Mouse (Mus musculus) CH12.LX (cell line): ENCODE measurements around the gene Mthfd2. TPM values are rescaled to one million over a fixed set of nuclear protein-coding genes. Genes with fewer than 3 reads are reported as not detected.

Source experiments
- DNase-seq: peaks from one replicate; pipeline ENCODE4 v3.0.0-alpha.2; 2013; ENCODE audit errors: extremely low read depth
- H3K27ac ChIP-seq: 2 replicates; pipeline ENCODE4 v1.5.1; 2012; ENCODE audit warnings: low read depth, mild to moderate bottlenecking, control low read depth, moderate library complexity; ENCODE audit not compliant: insufficient read depth
- H3K27me3 ChIP-seq: replicated peaks from 2 replicates; pipeline ENCODE3; 2012; ENCODE audit warnings: inconsistent platforms
- H3K36me3 ChIP-seq, 2 experiments: replicated peaks in 1 of 2; 2 replicates each; pipeline versions ENCODE3 to v1.6.1; 2012; ENCODE audit warnings: inconsistent platforms in 1 of 2, low read length in 1 of 2, mild to moderate bottlenecking in 1 of 2, mixed read lengths in 1 of 2, moderate library complexity in 1 of 2; ENCODE audit not compliant: control insufficient read depth in 1 of 2, insufficient read depth in 1 of 2
- H3K4me1 ChIP-seq, 2 experiments: 2 replicates each; pipeline ENCODE4 v1.6.1; 2012; ENCODE audit warnings: inconsistent platforms in 1 of 2, moderate library complexity in 1 of 2; ENCODE audit not compliant: insufficient read depth in 2 of 2, control insufficient read depth in 1 of 2
- H3K4me2 ChIP-seq: 2 replicates; pipeline ENCODE4 v1.6.1; 2012; ENCODE audit warnings: low read depth, mild to moderate bottlenecking, control low read depth; ENCODE audit not compliant: poor library complexity, insufficient read depth, severe bottlenecking
- H3K4me3 ChIP-seq, 3 experiments: fragments of 150-350 bp in 1 of 3; sonication (generic) in 1 of 3; replicated peaks in 1 of 3; 2 replicates each; pipeline versions ENCODE3 to v1.5.1; 2011 to 2012; ENCODE audit warnings: low read depth in 2 of 3, low read length in 2 of 3, mild to moderate bottlenecking in 2 of 3, moderate library complexity in 2 of 3, control low read depth in 1 of 3, improper control_type of control experiment in 1 of 3, inconsistent platforms in 1 of 3, mixed read lengths in 1 of 3; ENCODE audit not compliant: poor library complexity in 1 of 3
- H3K79me2 ChIP-seq: replicated peaks from 2 replicates; pipeline ENCODE4 v1.6.1; 2012; ENCODE audit warnings: mild to moderate bottlenecking, moderate library complexity; ENCODE audit not compliant: control insufficient read depth, poor library complexity, insufficient read depth, severe bottlenecking; ENCODE audit errors: extremely low read depth
- H3K9ac ChIP-seq: 2 replicates; pipeline ENCODE4 v1.6.1; 2012; ENCODE audit warnings: low read depth, mild to moderate bottlenecking, control low read depth, moderate library complexity; ENCODE audit not compliant: insufficient read depth
- H3K9me3 ChIP-seq: replicated peaks from 2 replicates; pipeline ENCODE3; 2012; ENCODE audit warnings: low read length, inconsistent platforms, mixed read lengths
- BHLHE40 ChIP-seq: IDR thresholded peaks from 2 replicates; pipeline ENCODE4 v1.6.1; 2011; ENCODE audit warnings: mild to moderate bottlenecking, low read depth, low read length, improper control_type of control experiment
- CHD2 ChIP-seq: IDR thresholded peaks from 2 replicates; pipeline ENCODE4 v1.6.1; 2011; ENCODE audit warnings: low read length, improper control_type of control experiment
- E2F4 ChIP-seq: IDR thresholded peaks from 2 replicates; pipeline ENCODE4 v1.6.1; 2011; ENCODE audit warnings: low read depth, low read length, improper control_type of control experiment; ENCODE audit not compliant: insufficient replicate concordance
- ELF1 ChIP-seq: IDR thresholded peaks from 2 replicates; pipeline ENCODE4 v1.6.1; 2014; ENCODE audit warnings: low read depth, mild to moderate bottlenecking, inconsistent platforms, low read length, improper control_type of control experiment
- EP300 ChIP-seq: IDR thresholded peaks from 2 replicates; pipeline ENCODE4 v1.6.1; 2011; ENCODE audit warnings: low read length, improper control_type of control experiment
- GABPA ChIP-seq: IDR thresholded peaks from 2 replicates; pipeline ENCODE4 v1.6.1; 2012; ENCODE audit warnings: low read depth, low read length, improper control_type of control experiment, inconsistent platforms; ENCODE audit not compliant: insufficient replicate concordance
- JUND ChIP-seq: conservative IDR thresholded peaks from 2 replicates; pipeline ENCODE4 v1.6.1; 2011; ENCODE audit warnings: low read depth, low read length, improper control_type of control experiment
- KAT2A ChIP-seq: IDR thresholded peaks from 2 replicates; pipeline ENCODE4 v1.6.1; 2012; ENCODE audit warnings: low read length, improper control_type of control experiment, inconsistent platforms; ENCODE audit not compliant: insufficient replicate concordance
- MAFK ChIP-seq: IDR thresholded peaks from 2 replicates; pipeline ENCODE4 v1.6.1; 2011; ENCODE audit warnings: low read length, improper control_type of control experiment; ENCODE audit not compliant: insufficient replicate concordance
- MAX ChIP-seq: IDR thresholded peaks from 2 replicates; pipeline ENCODE4 v1.6.1; 2011; ENCODE audit warnings: low read length, improper control_type of control experiment
- MAZ ChIP-seq: IDR thresholded peaks from 2 replicates; pipeline ENCODE4 v1.6.1; 2012; ENCODE audit warnings: low read depth, mild to moderate bottlenecking, inconsistent platforms, low read length, improper control_type of control experiment, moderate library complexity
- NRF1 ChIP-seq: IDR thresholded peaks from 2 replicates; pipeline ENCODE4 v1.6.1; 2014; ENCODE audit warnings: low read depth, mild to moderate bottlenecking, inconsistent platforms, low read length, improper control_type of control experiment, moderate library complexity
- PAX5 ChIP-seq: IDR thresholded peaks from 2 replicates; pipeline ENCODE4 v1.6.1; 2012; ENCODE audit warnings: low read length, inconsistent platforms, mixed read lengths
- RAD21 ChIP-seq: IDR thresholded peaks from 2 replicates; pipeline ENCODE4 v1.6.1; 2011; ENCODE audit warnings: low read depth, mild to moderate bottlenecking, low read length, improper control_type of control experiment, moderate library complexity
- RCOR1 ChIP-seq: conservative IDR thresholded peaks from 2 replicates; pipeline ENCODE4 v1.6.1; 2012; ENCODE audit warnings: low read depth, mild to moderate bottlenecking, inconsistent platforms, low read length, improper control_type of control experiment
- SMC3 ChIP-seq: IDR thresholded peaks from 2 replicates; pipeline ENCODE4 v1.6.1; 2011; ENCODE audit warnings: low read depth, low read length, improper control_type of control experiment
- TCF12 ChIP-seq: IDR thresholded peaks from 2 replicates; pipeline ENCODE4 v1.6.1; 2014; ENCODE audit warnings: low read depth, mild to moderate bottlenecking, inconsistent platforms, low read length, improper control_type of control experiment
- USF1 ChIP-seq: IDR thresholded peaks from 2 replicates; pipeline ENCODE4 v1.6.1; 2014; ENCODE audit warnings: low read depth, mild to moderate bottlenecking, inconsistent platforms, low read length, improper control_type of control experiment
- USF2 ChIP-seq: conservative IDR thresholded peaks from 2 replicates; pipeline ENCODE4 v1.6.1; 2011; ENCODE audit warnings: low read depth, low read length, improper control_type of control experiment
- ZC3H11A ChIP-seq: IDR thresholded peaks from 2 replicates; pipeline ENCODE4 v1.6.1; 2012; ENCODE audit warnings: low read depth, mild to moderate bottlenecking, inconsistent platforms, low read length, improper control_type of control experiment
- ZNF384 ChIP-seq: IDR thresholded peaks from 2 replicates; pipeline ENCODE4 v1.6.1; 2012; ENCODE audit warnings: low read depth, low read length, improper control_type of control experiment, inconsistent platforms
- dilution Hi-C: fragments of 300-500 bp; cut with MboI; formaldehyde crosslinking; loops from 2 replicates; pipeline ENCODE4 v1.14.3; 2020; ENCODE audit warnings: low sequenced_read_pairs; ENCODE audit not compliant: extremely low pct_unique_long_range_greater_than_20kb, extremely low pct_ligation_motif_present
- in situ Hi-C: fragments of 300-500 bp; cut with MboI; formaldehyde crosslinking; loops from 3 replicates; pipeline ENCODE4 v1.14.3; 2019; ENCODE audit warnings: low sequenced_read_pairs, low pct_ligation_motif_present, low pct_unique_long_range_greater_than_20kb, mixed read lengths
- polyA plus RNA-seq: library from polyadenylated mRNA; unstranded; fragments of >175 nt; gene quantifications from 2 replicates; pipeline ENCODE4 v1.2.1, GENCODE M21; 2012; ENCODE audit warnings: low read depth; ENCODE audit not compliant: insufficient read length
- total RNA-seq, 2 experiments: library from RNA; depleted of rRNA; stranded (reverse); fragments of 300-350 nt in 1 of 2; fragments of >200 nt in 1 of 2; gene quantifications; 2 replicates each; pipeline ENCODE4 v1.2.3; 2012 to 2014

Mthfd2 gene
- total and polyA plus RNA-seq, 3 experiments = 286 to 351 (median 327) TPM

- H3K4me2 ChIP-seq = no peak overlapping the region
- TF ChIP-seq MAZ = no peak
- TF ChIP-seq NRF1 = peak; percentile 44; the same call in 1 of the 2 replicates
- TF ChIP-seq EP300 = no peak
- no peak for TF ChIP-seq MAFK
- 0 out of 2 replicates have a peak, but pooled peaks have one; percentile 15 for TF ChIP-seq USF1
- no peak overlapping the region for H3K27ac ChIP-seq
- H3K27me3 ChIP-seq = peaks cover 26% of the 10 kb centered on the region
- H3K9ac ChIP-seq = no peak overlapping the region
- H3K9me3 ChIP-seq = peaks cover 9% of the 10 kb centered on the region
- no peaks in the 10 kb centered on the region for H3K36me3 ChIP-seq
- no peak for DNase-seq
- H3K4me1 ChIP-seq = peaks cover 6% of the 10 kb centered on the region in 2 experiments
- H3K79me2 ChIP-seq = no peaks in the 10 kb centered on the region
- no peak overlapping the region for H3K4me3 ChIP-seq
- in situ Hi-C loops = loop anchor here (5.0 to 25.0 kb wide), 2 partner anchors 40 to 290 kb away; no protein-coding TSS in a partner anchor
- dilution Hi-C loops = no loop called here
Measured at GRCm38 (mm10) chr6:83277151-83277550, 48.6 kb downstream of the Mthfd2 start.

- Histone ChIP-seq H3K27me3 (peaks cover 43% of the 10 kb centered on the region), H3K9me3 (peaks cover 7% of the 10 kb centered on the region), H3K4me1 (peaks cover 6 to 8% of the 10 kb centered on the region in 2 experiments), H3K4me2 (no peak overlapping the region), H3K79me2 (no peaks in the 10 kb centered on the region), H3K27ac (no peak overlapping the region), H3K36me3 (no peaks in the 10 kb centered on the region), H3K9ac (no peak overlapping the region), H3K4me3 (no peak overlapping the region)
- in situ Hi-C loops (no loop called here), dilution Hi-C loops (no loop called here)
- TF ChIP-seq TCF12 (no peak), GABPA (no peak), KAT2A (no peak), RCOR1 (no peak), NRF1 (0 out of 2 replicates have a peak, but pooled peaks have one; percentile 9)
- peak; percentile 33 for DNase-seq
Measured at GRCm38 (mm10) chr6:83273733-83274132, 52.0 kb downstream of the Mthfd2 start.

GRCm38 (mm10) chr6:83268144-83269010, 57.3 kb downstream of the Mthfd2 start:
- peaks cover 3% of the 10 kb centered on the region for H3K9me3 ChIP-seq
- peak overlapping the region; percentile 37 to 75 (median 46) for H3K4me3 ChIP-seq
- DNase-seq = peak; percentile 66
- dilution Hi-C loops (no loop called here), in situ Hi-C loops (no loop called here)
- H3K79me2 ChIP-seq = no peaks in the 10 kb centered on the region
- peak overlapping the region; percentile 53 for H3K4me2 ChIP-seq
- peaks cover 31% of the 10 kb centered on the region for H3K27me3 ChIP-seq
- H3K9ac ChIP-seq = peak overlapping the region; percentile 55
- H3K27ac ChIP-seq = no peak overlapping the region
- H3K4me1 ChIP-seq = peaks cover 4 to 11% of the 10 kb centered on the region in 2 experiments; a peak in 3 of 4 replicates
- no peaks in the 10 kb centered on the region for H3K36me3 ChIP-seq
- TF ChIP-seq GABPA (no peak), MAZ (no peak), MAX (peak; percentile 32), EP300 (0 out of 2 replicates have a peak, but pooled peaks have one; percentile 34), KAT2A (0 out of 2 replicates have a peak, but pooled peaks have one; percentile 21), MAFK (no peak), TCF12 (peak; percentile 71), CHD2 (0 out of 2 replicates have a peak, but pooled peaks have one; percentile 32), E2F4 (no peak), ELF1 (peak; percentile 90), PAX5 (no peak), RAD21 (peak; percentile 40), SMC3 (peak; percentile 50), ZNF384 (no peak), NRF1 (0 out of 2 replicates have a peak, but pooled peaks have one; percentile 36), USF2 (no peak), JUND (no peak), BHLHE40 (peak; percentile 36; the same call in 1 of the 2 replicates), ZC3H11A (no peak)
